Mouse (Mus musculus) embryonic fibroblast, embryonic 13.5 days (primary cell): Measurements from ENCODE around the gene Mrps12. TPM values are rescaled to one million over a fixed set of nuclear protein-coding genes. Genes with fewer than 3 reads are reported as not detected.

Experiments
- H3K27ac ChIP-seq: 2 replicates; pipeline ENCODE4 v1.5.1; 2012; ENCODE audit warnings: low read length, control low read depth, inconsistent platforms; ENCODE audit not compliant: insufficient read depth
- H3K4me1 ChIP-seq: 2 replicates; pipeline ENCODE4 v1.6.1; 2011; ENCODE audit warnings: low read length; ENCODE audit not compliant: control insufficient read depth, insufficient read depth
- H3K4me3 ChIP-seq: 2 replicates; pipeline ENCODE4 v1.5.1; 2011; ENCODE audit warnings: mild to moderate bottlenecking, control low read depth, low read length; ENCODE audit not compliant: insufficient read depth
- CTCF ChIP-seq: IDR thresholded peaks from 2 replicates; pipeline ENCODE4 v1.5.1; 2011; ENCODE audit warnings: mild to moderate bottlenecking, control low read depth, low read length, moderate library complexity, borderline replicate concordance; ENCODE audit not compliant: insufficient read depth
- POLR2A ChIP-seq: IDR thresholded peaks from 2 replicates; pipeline ENCODE4 v1.6.1; 2011; ENCODE audit warnings: low read depth, mild to moderate bottlenecking, control low read depth, low read length, moderate library complexity
- polyA plus RNA-seq: library from polyadenylated mRNA; stranded (reverse); fragments of >200 nt; gene quantifications from 2 replicates; pipeline ENCODE4 v1.2.4, GENCODE M21; 2011; ENCODE audit warnings: low read depth; ENCODE audit not compliant: missing spikeins, insufficient read length

Mrps12 gene
- polyA plus RNA-seq, 1 experiment, result 30.9 TPM

- Histone ChIP-seq H3K27ac (no peak within 1 kb of the TSS), H3K4me1 (peaks cover 10% of the 10 kb centered on the region; the same call in 1 of the 2 replicates), H3K4me3 (peak within 1 kb of the TSS; percentile 94)
- TF ChIP-seq CTCF, result no peak
- peak; percentile 50 for TF ChIP-seq POLR2A
Measured at GRCm38 (mm10) chr7:28766173-28766879, 24.7 kb upstream of the Mrps12 start, which contains the start of gene Sirt2. Gene Sirt2 (plus strand): TSS chr7:28766735.

GRCm38 (mm10) chr7:28765211-28765610, 23.6 kb upstream of the Mrps12 start:
- TF ChIP-seq POLR2A, result no peak
- no peak overlapping the region for H3K27ac ChIP-seq
- H3K4me3 ChIP-seq, result peak overlapping the region; percentile 94
- peaks cover 10% of the 10 kb centered on the region; the same call in 1 of the 2 replicates for H3K4me1 ChIP-seq

DNA sequence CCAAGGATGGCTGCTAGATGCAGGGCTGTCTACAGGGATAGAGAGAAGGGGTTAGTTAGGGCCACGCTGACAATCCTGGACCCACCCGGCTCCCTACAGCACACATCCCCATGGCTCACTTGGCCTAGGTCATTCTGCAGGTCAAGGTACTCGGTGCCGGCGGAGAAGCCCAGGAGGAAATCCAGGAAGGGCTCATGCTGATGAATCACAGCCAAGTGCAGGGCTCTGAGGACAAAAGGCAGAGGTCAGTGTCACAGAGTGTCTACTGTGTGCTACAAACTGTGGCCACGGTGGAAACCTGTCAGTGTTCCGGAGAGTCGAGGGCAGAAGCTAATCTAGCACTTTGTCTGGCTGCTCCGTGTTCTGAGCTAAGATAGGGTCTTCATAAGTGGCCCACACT, 20.3 kb upstream of the Mrps12 start:
- H3K4me1 ChIP-seq, result peaks cover 3% of the 10 kb centered on the region; the same call in 1 of the 2 replicates
- no peak overlapping the region for H3K27ac ChIP-seq
- no peak for TF ChIP-seq POLR2A
- TF ChIP-seq CTCF, result no peak
- no peak overlapping the region for H3K4me3 ChIP-seq

DNA sequence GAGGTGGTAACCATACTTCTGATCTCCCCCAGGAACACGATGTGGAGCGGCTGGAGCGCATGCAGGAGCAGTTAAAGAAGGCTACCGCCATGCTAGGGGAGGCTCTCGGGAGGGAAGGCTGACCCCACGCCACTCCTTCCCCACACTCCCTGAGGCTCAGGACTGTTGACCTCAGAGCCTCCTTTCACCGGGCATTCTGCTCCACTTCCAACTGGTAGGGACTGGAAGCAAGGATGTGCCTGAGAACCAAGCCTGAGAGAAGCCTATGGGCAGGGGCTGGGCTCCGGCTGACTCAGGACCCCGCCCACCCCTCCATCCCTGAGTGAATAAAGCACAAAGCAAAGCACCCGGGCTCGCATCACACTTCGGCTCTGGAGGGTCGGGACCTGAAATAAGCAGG, 17.0 kb upstream of the Mrps12 start:
- H3K27ac ChIP-seq, result no peak overlapping the region
- TF ChIP-seq POLR2A (no peak), CTCF (no peak)
- H3K4me1 ChIP-seq, result no peaks in the 10 kb centered on the region
- no peak overlapping the region for H3K4me3 ChIP-seq

DNA sequence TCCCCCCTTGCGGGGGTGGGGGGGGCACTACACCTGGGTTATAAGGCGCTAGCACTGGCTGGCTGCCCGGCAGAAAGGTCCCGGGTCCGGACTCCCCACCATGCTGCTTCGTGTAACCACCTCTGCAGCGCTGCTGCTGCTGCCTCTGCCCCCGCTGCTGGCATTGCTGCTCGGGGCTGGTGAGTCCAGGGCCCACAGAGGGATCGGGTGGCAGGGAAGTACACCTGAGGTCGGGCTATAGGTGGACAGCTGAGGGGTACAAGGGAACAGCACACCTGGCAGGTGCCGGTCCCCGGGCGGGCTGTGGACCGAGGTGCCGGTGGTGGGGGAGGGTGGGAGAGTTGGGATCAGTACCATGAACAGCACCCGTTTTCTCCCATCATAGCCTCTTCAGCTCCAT, 14.5 kb upstream of the Mrps12 start, which contains the start of gene Ccer2:
Gene Ccer2, plus strand, starts transcription at position 96 of the 400 bp plus-strand sequence.
- Histone ChIP-seq H3K4me1 (no peaks in the 10 kb centered on the region), H3K27ac (no peak within 1 kb of the TSS), H3K4me3 (no peak within 1 kb of the TSS)
- TF ChIP-seq POLR2A, result no peak
- TF ChIP-seq CTCF, result no peak

DNA sequence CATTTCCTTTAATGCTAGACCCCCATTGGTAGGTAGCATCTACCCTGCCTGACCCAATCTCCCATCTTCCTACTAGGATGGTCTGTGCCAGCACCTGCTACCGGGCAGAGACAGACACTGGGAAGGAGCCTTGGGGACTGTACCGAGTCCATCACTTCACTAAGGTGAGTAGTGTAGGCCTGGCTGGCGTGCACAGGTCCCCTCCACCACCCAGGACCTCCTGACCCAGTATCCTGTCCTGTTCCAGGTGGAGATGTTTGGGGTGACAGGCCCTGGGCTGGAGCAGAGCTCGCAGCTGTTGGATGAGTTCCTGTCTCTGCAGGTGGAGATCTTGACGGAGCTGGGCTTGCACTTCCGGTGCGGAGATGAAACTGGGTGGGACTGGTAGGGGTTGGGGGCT, 8.3 kb upstream of the Mrps12 start:
- TF ChIP-seq POLR2A (no peak), CTCF (no peak)
- Histone ChIP-seq H3K27ac (no peak overlapping the region), H3K4me1 (no peaks in the 10 kb centered on the region), H3K4me3 (no peak overlapping the region)

- Histone ChIP-seq H3K27ac (peak overlapping the region; percentile 22), H3K4me1 (no peaks in the 10 kb centered on the region), H3K4me3 (peak overlapping the region; percentile 78)
- no peak for TF ChIP-seq CTCF
- TF ChIP-seq POLR2A, result no peak
Measured at GRCm38 (mm10) chr7:28741368-28741708, 282 bp downstream of the Mrps12 start.

DNA sequence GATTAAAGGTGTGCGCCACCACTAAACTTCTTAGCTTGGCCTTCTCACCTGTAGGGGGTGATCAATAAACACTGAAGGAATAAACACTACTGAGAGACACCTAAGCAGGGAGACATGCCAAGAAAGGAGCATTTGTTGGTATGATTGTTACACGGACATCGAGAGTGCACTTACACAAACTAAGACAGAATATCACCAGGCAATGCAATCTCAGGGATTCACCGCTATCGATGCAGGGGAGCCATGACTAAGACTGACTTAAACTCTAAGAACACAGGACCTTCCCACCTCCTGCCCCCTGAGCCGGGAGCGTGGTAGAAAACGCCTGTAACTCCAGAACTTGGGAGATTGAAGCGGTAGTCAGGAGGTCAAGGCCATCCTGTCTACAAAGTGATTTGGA, 671 bp downstream of the Mrps12 start:
- H3K27ac ChIP-seq, result peak overlapping the region; percentile 22; the same call in 1 of the 2 replicates
- peak overlapping the region; percentile 78 for H3K4me3 ChIP-seq
- TF ChIP-seq CTCF (no peak), POLR2A (no peak)
- no peaks in the 10 kb centered on the region for H3K4me1 ChIP-seq

GRCm38 (mm10) chr7:28739829-28740228, 1.8 kb downstream of the Mrps12 start:
- H3K27ac ChIP-seq, result no peak overlapping the region
- H3K4me3 ChIP-seq, result no peak overlapping the region
- H3K4me1 ChIP-seq, result no peaks in the 10 kb centered on the region
- TF ChIP-seq POLR2A, result no peak
- no peak for TF ChIP-seq CTCF

- H3K4me3 ChIP-seq, result no peak overlapping the region
- no peak overlapping the region for H3K27ac ChIP-seq
- no peak for TF ChIP-seq CTCF
- TF ChIP-seq POLR2A, result no peak
- no peaks in the 10 kb centered on the region for H3K4me1 ChIP-seq
Measured at GRCm38 (mm10) chr7:28735701-28736100, 5.9 kb downstream of the Mrps12 start.

DNA sequence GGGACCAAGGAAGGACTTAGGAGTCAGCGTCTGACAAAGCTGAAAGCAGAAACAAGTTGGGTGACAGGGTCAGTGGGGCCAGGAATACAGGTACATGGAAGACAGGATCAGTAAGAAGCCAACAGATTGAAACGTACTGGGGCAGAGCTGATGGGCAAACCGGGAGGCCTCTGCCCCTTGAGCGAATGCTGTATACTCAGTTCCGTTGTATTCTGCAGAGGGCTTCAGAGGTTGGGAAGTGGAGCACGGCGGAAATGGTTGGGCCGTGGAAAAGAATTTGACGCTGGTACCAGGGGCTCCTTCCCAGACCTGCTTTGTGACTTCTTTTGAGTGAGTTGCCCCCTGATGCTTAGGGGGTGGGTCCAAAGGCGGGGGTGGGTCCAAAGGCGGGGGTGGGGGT, 8.4 kb downstream of the Mrps12 start:
- Histone ChIP-seq H3K4me1 (no peaks in the 10 kb centered on the region), H3K27ac (no peak overlapping the region), H3K4me3 (no peak overlapping the region)
- TF ChIP-seq POLR2A (no peak), CTCF (no peak)
